Mouse (Mus musculus) left cerebral cortex, postnatal 4 days (tissue): ENCODE results near the gene Rtf1. TPM values are rescaled to one million over a fixed set of nuclear protein-coding genes. Genes with fewer than 3 reads are reported as not detected.

Source experiments
- DNase-seq: peaks from one replicate; pipeline ENCODE4 v3.0.0-alpha.2; 2022
- intact Hi-C: fragments of 180-260 bp; cut with DNase I; formaldehyde crosslinking; loops from one replicate; pipeline ENCODE4 v1.15.1; 2025
- total RNA-seq, 2 experiments: library from RNA; stranded (reverse); gene quantifications; 2 replicates each; pipeline ENCODE4 v1.2.3; 2021

Gene Rtf1
- total RNA-seq, 2 experiments from 2014 or later = 65.7 to 69.5 TPM

DNA sequence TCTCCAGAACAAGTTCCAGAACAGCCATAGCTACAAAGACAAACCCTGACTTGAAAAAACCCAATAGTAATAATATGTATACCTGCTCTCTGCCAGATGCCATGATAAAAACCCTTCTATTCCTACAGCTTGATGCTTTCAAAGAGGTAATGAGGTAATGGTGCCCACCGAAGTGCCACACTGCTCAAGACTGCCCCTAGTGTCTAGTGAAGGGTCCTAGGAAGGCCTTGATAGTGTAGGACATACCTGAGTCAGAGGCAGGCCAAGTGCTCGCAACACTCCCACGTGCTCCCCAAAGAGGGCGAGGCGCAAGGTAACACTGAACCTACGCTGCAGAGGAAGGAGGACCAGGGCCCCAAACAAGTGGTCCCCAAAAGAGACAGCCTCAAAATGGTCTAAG, 92.4 kb downstream of the Rtf1 start:
- DNase-seq = no peak
- intact Hi-C loops = no loop called here

Other genes with a start within 250 kb of the Rtf1 start
- gene Ino80, start 197.4 kb upstream of the Rtf1 start, total RNA-seq = 10 to 100 TPM; 20.9 to 23.7 TPM
- gene Exd1, start 127.4 kb upstream of the Rtf1 start, total RNA-seq = 1 to 10 TPM in 1 of 2 experiments, under 1 TPM in 1; 0.85 to 1.6 TPM
- gene Chp1, start 127.4 kb upstream of the Rtf1 start, total RNA-seq = 10 to 100 TPM; 77.2 to 81.3 TPM
- gene Nusap1, start 56.8 kb upstream of the Rtf1 start, total RNA-seq = 1 to 10 TPM; 4.6 to 4.8 TPM
- gene Oip5, start 56.6 kb upstream of the Rtf1 start, total RNA-seq = 1 to 10 TPM; 2.4 to 2.8 TPM
- gene Ndufaf1, start 12.2 kb upstream of the Rtf1 start, total RNA-seq = 10 to 100 TPM; 22.0 to 25.0 TPM
- 10 to 100 TPM; 15.1 to 19.5 TPM for gene Itpka, start 67.3 kb downstream of the Rtf1 start, total RNA-seq
- 1 to 10 TPM; 1.3 to 2.3 TPM for gene Ltk, start 85.4 kb downstream of the Rtf1 start, total RNA-seq
- gene Rpap1, start 112.5 kb downstream of the Rtf1 start, total RNA-seq = 10 to 100 TPM; 17.6 to 18.4 TPM
- gene Tyro3, start 122.7 kb downstream of the Rtf1 start, total RNA-seq = 10 to 100 TPM; 40.9 to 50.9 TPM
- gene Mga, start 222.2 kb downstream of the Rtf1 start, total RNA-seq = 10 to 100 TPM; 74.8 to 75.1 TPM